In genomic region chr3:37653935-37654729, GRCm38 (mm10) we compare ENCODE assay signal across 8 mouse cellular contexts. TPM values are rescaled to one million over a fixed set of nuclear protein-coding genes. Genes with fewer than 3 reads are reported as not detected.
DNase-seq lines count a peak whose midpoint lies in the region; ATAC-seq and TF ChIP-seq lines count a peak whose summit lies in the region.

No protein-coding gene starts in this region.

- 4% methylated on average over 16 of the region's 16 CpGs for WGBS in heart, embryonic 15.5 days
- 3% methylated on average over 16 of the region's 16 CpGs for WGBS in kidney, postnatal 0 days

- H3K9ac ChIP-seq in heart, embryonic 15.5 days: peak overlapping the region; percentile 22
- H3K9ac ChIP-seq in kidney, postnatal 0 days (ENCODE audit: low read depth, low read length): peak overlapping the region; percentile 39; the same call in 1 of the 2 replicates

- peak overlapping the region; percentile 22; the same call in 1 of the 2 replicates for H3K4me3 ChIP-seq in cortical plate, adult 2 months (ENCODE audit: insufficient read depth, low read length)
- H3K4me3 ChIP-seq in heart, embryonic 15.5 days: peak overlapping the region; percentile 46
- H3K4me3 ChIP-seq in kidney, postnatal 0 days (replicated peaks; ENCODE audit: low read depth, low read length): peak overlapping the region; percentile 21; the same call in 1 of the 2 replicates

- H3K27me3 ChIP-seq in heart, embryonic 15.5 days: no peaks in the 10 kb centered on the region
- no peaks in the 10 kb centered on the region for H3K27me3 ChIP-seq in kidney, postnatal 0 days (ENCODE audit: insufficient read depth, low read length)

- peak overlapping the region; percentile 65 for H3K4me2 ChIP-seq in heart, embryonic 15.5 days
- peak overlapping the region; percentile 45 for H3K4me2 ChIP-seq in kidney, postnatal 0 days (ENCODE audit: low read length)

- H3K4me1 ChIP-seq in cortical plate, adult 2 months (ENCODE audit: control insufficient read depth, insufficient read depth, low read length): 0 out of 2 replicates have a peak, but pooled peaks cover 2% of the 10 kb centered on the region
- peaks cover 33% of the 10 kb centered on the region for H3K4me1 ChIP-seq in heart, embryonic 15.5 days (replicated peaks)
- H3K4me1 ChIP-seq in kidney, postnatal 0 days (replicated peaks; ENCODE audit: insufficient read depth, low read length): peaks cover 34% of the 10 kb centered on the region

- peak; percentile 23 for DNase-seq in retina, postnatal 1 day
- DNase-seq in retina, embryonic 14.5 days (ENCODE audit: low spot score): no peak
- peak; percentile 90 for DNase-seq in kidney, postnatal 0 days (ENCODE audit: low spot score)
- DNase-seq in lung, postnatal 4 days: peak; percentile 72 to 82
- peak; percentile 48 for DNase-seq in thymus, postnatal 14 days
- DNase-seq in cerebellum, adult 11 months: no peak

- peak; percentile 45 for ATAC-seq in heart, embryonic 15.5 days (replicated peaks; ENCODE audit: insufficient number of reproducible peaks, insufficient read depth, low FRiP score, low read depth)
- ATAC-seq in kidney, postnatal 0 days (replicated peaks; ENCODE audit: low FRiP score, low read depth): no peak

- H3K27ac ChIP-seq in cortical plate, adult 2 months (ENCODE audit: insufficient read depth, low read length): no peak overlapping the region
- H3K27ac ChIP-seq in heart, embryonic 15.5 days: peak overlapping the region; percentile 15
- H3K27ac ChIP-seq in kidney, postnatal 0 days: peak overlapping the region; percentile 82

- no peaks in the 10 kb centered on the region for H3K36me3 ChIP-seq in heart, embryonic 15.5 days
- H3K36me3 ChIP-seq in kidney, postnatal 0 days (ENCODE audit: insufficient read depth, low read length): no peaks in the 10 kb centered on the region

- TF ChIP-seq POLR2A in cortical plate, adult 2 months (IDR thresholded peaks at IDR 0.05; ENCODE audit: extremely low read depth, insufficient read depth, low read length): no peak

- no peaks in the 10 kb centered on the region for H3K9me3 ChIP-seq in heart, embryonic 15.5 days (replicated peaks)
- H3K9me3 ChIP-seq in kidney, postnatal 0 days (replicated peaks; ENCODE audit: low read length): no peaks in the 10 kb centered on the region

- no peak for TF ChIP-seq CTCF in cortical plate, adult 2 months (IDR thresholded peaks at IDR 0.05; ENCODE audit: extremely low read depth, insufficient read depth, low read length)
- no peak for TF ChIP-seq CTCF in kidney, postnatal 0 days (IDR thresholded peaks at IDR 0.05; ENCODE audit: low read depth)

RNA-seq across cellular contexts. Expression of gene Spry1, which starts 14.4 kb away (rescaled TPM):
- 9.9 and 10.8 TPM in 2 replicates for polyA plus RNA-seq in cortical plate, adult 2 months (2012; rRNA removed)
- polyA plus RNA-seq in heart, embryonic 15.5 days (2015; fragmentation: Nextera tagmentation; extraction: Ambion mirVana): 7.2 and 9.1 TPM in 2 replicates
- 31.8 and 39.6 TPM in 2 replicates for polyA plus RNA-seq in kidney, postnatal 0 days (2015; fragmentation: Nextera tagmentation; extraction: Ambion mirVana)

Comparison
In these comparisons a context has a peak if more than half of its experiments do, and no peak if none do; other contexts are left out.
1. DNase-seq: peak in retina, postnatal 1 day (single experiment), kidney, postnatal 0 days (single experiment), lung, postnatal 4 days (2 of 2) and thymus, postnatal 14 days (single experiment); none in retina, embryonic 14.5 days (single experiment) and cerebellum, adult 11 months (single experiment).
2. Peak in every context shown above with its lines, with median percentiles within 50 percentile points of each other: H3K4me3 ChIP-seq.